Mouse (Mus musculus): ENCODE data around the gene Rpa1.

- no peak for TF ChIP-seq CTCF (IDR thresholded peaks at IDR 0.05; ENCODE audit: low read depth, low read length)
- TF ChIP-seq POLR2A (IDR thresholded peaks at IDR 0.05; ENCODE audit: borderline replicate concordance, low read depth, low read length), result no peak
These were observed 74.7 kb downstream of the Rpa1 start for GRCm38 (mm10) chr11:75273466-75273865.

Data from bone marrow macrophage, adult 2 months (primary cell).